Mouse (Mus musculus): ENCODE data around the gene Zdhhc13.

Gene Zdhhc13

DNA sequence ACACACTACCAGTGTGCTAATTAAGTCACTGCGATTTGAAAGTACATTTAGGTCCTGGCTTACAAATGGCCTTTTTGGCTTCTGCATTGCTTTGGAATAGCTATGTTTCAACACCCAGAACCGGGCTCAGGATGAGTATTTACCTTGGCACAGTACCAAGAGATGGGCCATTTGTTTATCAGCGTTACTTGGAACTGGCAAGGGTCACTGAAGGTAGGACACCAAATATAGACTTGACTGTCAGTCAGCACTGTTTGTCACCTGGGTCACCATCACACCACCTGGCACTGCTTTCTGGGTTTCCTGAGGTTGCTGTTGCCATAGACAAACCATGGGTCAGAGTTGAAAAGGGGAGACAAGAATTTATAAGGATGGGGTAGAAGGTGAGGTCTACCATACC, 53.5 kb downstream of the Zdhhc13 start:
- DNase-seq (ENCODE audit: low spot score) = no peak

- no peak for DNase-seq (ENCODE audit: low spot score)
Measured at GRCm38 (mm10) chr7:48843541-48843940, 54.7 kb downstream of the Zdhhc13 start.

DNA sequence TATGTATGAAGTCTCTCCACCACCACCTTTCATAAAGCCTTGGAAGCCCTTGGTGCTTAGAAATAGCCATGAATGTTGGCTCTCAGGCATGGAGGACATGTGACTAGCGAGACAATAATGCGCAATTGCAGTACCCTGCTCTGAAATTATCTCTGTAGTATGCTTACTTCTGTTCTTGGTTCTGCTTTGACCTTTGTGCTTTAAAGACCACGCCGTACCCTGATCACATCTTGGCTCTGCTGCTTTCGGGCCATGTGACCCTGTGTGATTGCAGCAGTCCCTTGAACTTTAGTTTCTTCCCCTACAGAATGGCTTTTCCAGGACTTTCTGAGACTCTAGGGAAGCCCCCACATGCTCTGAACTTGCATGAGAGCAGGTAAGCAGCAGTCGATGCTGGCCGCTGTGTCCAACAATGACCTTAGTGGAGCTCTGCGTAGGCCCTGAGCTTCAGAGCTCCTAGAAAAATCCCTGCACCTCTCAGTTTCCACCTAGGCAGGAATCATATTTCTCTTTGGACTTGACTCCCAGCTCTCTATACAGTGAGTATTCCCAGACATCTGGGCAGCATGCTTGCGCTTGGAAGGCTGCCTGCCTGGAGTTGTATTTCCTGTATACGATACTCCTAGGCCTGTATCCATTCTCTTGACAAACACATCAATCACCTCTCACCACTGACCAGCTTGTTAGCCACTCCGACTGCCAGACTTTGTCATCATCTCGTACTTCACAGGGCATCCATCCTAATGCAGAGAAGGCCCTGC, 56.6 kb downstream of the Zdhhc13 start:
- no peak for DNase-seq (ENCODE audit: low spot score)

DNA sequence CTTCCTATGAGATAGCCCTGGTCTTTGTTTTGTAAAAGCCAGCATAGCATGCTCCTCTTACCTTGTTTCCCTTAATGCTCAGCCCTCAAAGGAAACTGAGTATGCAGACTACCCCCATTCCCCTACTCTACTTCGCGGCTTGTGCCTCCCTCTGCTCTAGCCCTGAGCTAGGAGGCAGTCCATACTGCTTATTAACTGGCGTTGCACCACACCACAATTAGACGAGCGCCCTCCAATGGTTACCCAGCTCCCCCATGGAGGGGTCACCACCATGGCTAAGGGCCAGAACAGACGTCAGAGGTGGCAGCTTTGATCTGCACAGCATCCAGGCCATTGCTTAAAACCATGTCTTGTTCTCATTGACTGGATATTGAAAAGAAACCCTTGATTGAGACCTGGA, 58.0 kb downstream of the Zdhhc13 start:
- DNase-seq (ENCODE audit: low spot score) = no peak

- no peak for DNase-seq (ENCODE audit: low spot score)
Measured at GRCm38 (mm10) chr7:48847820-48848650, 59.2 kb downstream of the Zdhhc13 start, which contains the start of gene Csrp3. TSS of gene Csrp3 (minus strand) at chr7:48848033.

- no peak for DNase-seq (ENCODE audit: low spot score)
Measured at GRCm38 (mm10) chr7:48851529-48852104, 62.8 kb downstream of the Zdhhc13 start.

GRCm38 (mm10) chr7:48853496-48853895, 64.7 kb downstream of the Zdhhc13 start:
- no peak for DNase-seq (ENCODE audit: low spot score)

DNA sequence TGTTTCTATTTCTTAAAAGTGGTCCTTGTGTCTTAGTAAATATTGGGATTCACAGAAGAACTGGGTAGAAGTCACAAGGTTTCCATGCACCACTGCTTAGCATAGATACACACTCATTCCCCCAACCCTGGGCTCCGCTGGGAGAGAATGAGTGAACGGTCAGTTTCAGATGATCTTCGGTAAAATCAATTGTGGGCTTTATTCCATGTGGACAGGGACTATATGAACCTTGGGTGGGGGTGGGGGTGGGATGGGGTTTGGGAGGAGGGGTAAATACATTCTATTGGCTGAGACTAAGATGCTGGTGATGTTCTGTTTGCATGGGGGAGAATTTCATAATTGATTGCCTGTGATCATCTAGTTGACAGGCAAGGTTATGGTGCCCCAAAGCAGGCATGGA, 66.7 kb downstream of the Zdhhc13 start:
- no peak for DNase-seq (ENCODE audit: low spot score)

DNA sequence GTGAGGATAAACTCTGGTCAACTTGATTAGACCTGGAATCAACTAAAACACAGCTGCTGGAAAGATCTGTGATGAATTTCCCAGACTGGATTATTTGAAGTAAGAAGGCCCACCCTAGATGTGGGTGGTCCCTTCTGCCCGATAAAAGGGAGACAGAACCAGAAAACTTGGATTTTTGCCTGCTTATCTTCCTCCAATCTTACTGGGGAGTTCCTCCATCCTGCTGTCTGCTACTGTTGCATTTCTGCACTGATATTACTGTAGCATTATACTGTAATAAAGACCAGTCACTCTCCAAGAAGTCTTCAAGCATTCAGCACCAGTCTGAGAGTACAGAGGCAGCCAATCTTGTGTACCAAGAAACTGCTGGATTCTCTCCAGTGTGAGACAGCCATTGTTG, 69.5 kb downstream of the Zdhhc13 start:
- no peak for DNase-seq (ENCODE audit: low spot score)

DNA sequence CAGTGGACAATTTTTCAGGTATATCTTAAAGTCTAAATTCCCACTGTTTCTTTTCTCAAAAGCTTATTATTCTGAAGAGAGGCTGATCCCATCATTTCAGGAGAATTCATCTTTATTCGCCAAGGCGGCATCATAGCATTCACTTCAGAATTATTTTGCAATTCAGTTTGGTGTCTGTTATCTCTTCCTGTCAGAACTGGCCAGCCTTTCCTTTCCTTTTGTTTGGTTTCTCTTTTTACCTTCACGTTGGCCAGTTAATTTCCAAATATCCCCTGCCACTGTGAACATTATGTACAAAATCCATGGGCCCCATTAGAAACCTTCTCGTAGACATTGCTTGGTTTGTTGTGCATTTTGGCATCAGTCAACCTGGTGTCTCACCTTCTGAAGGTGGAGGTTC, 70.6 kb downstream of the Zdhhc13 start:
- no peak for DNase-seq (ENCODE audit: low spot score)

GRCm38 (mm10) chr7:48860948-48861347, 72.1 kb downstream of the Zdhhc13 start:
- no peak for DNase-seq (ENCODE audit: low spot score)

DNA sequence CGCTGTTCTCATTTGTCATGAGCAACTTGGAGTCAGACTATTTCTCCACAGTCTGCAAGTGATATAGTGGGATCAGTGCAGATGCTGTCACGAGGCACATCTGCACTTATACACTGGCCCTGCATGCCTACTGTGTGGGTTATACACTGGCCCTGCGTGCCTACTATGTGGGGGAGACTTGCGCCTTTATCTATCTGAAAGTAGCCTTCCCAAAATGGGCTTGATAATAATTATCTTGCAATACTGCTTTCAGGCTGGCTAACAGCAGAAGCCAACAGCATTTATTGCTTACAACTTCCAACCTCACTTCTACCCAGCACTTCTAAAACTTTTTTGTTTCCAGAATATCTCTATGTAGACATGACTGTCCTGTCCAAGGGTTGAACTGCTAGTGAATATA, 73.0 kb downstream of the Zdhhc13 start:
- DNase-seq (ENCODE audit: low spot score) = no peak

- no peak for DNase-seq (ENCODE audit: low spot score)
Measured at GRCm38 (mm10) chr7:48864199-48864598, 75.4 kb downstream of the Zdhhc13 start.

GRCm38 (mm10) chr7:48864671-48865458, 76.1 kb downstream of the Zdhhc13 start:
- no peak for DNase-seq (ENCODE audit: low spot score)

DNA sequence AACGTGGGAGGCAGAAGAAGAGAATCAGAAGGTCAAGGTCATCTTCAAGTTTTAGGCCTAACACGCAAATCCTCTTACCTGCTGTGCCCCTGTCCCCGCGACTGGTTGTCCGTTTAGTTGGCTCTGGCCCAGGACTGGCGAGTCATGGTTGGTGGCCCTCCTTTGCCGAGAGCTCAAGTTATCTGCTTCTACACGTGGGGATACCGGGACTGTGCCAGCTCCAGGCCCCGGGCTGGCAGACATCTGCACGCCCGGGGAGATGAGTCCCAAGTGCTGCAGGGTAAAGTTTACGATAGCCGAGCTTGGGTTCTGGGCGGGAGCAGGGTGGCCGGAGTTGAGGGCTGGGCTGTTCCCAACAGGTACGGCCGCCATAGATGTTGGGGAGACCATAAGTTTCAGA, 78.8 kb downstream of the Zdhhc13 start:
- no peak for DNase-seq (ENCODE audit: low spot score)

- no peak for DNase-seq (ENCODE audit: low spot score)
Measured at GRCm38 (mm10) chr7:48870144-48870543, 81.3 kb downstream of the Zdhhc13 start.

- no peak for DNase-seq (ENCODE audit: low spot score)
Measured at GRCm38 (mm10) chr7:48870579-48871180, 81.9 kb downstream of the Zdhhc13 start.

DNA sequence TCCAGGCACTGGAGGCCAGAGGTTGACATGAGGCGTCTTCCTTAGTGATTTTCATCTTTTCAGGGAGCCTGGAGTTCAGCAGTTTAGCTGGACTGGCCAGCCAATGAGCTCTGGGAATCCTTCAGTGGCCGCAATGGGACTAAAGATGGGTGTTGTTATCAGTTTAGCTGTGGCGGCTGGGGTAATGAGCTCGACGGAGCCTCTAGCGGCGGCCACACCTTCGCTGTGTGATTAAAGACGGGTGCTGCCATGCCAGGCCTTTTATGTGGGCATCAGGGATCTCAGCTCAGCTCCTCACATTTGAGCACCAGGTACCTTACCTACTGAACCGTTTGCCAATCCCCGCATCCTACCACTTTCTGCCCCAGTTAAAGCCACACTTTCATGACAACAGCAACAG, 82.5 kb downstream of the Zdhhc13 start:
- no peak for DNase-seq (ENCODE audit: low spot score)

GRCm38 (mm10) chr7:48875096-48875495, 86.3 kb downstream of the Zdhhc13 start:
- DNase-seq (ENCODE audit: low spot score) = no peak

DNA sequence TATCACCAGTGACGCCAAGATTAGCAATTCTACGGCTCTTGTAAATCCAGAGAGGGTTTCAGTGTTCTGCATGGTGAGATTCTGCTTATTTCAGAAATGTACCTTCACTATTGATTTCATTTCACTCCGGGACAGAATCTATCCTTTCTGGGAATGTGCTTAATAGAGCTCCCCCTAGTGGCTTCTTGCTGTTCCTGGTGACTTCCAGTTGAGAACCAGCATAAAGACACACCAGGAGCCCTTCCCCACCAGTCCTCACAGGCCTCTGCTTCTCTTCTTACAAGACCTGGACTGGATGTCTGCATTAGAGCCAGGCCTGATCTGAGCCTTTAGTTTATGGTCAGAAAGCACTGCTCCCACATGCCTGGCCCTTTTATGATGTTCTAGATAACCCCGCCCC, 87.7 kb downstream of the Zdhhc13 start:
- DNase-seq (ENCODE audit: low spot score) = peak; percentile 25

Measured in T-cell, adult 2 months (primary cell).